Mouse (Mus musculus) heart, postnatal 0 days (tissue): ENCODE measurements around the gene Tmc1.

Experiments used
- CTCF ChIP-seq: IDR thresholded peaks from 2 replicates; pipeline ENCODE4 v1.5.1; 2016; ENCODE audit warnings: antibody characterized with exemption, control low read depth, low read depth
- EP300 ChIP-seq: IDR thresholded peaks from 2 replicates; pipeline ENCODE4 v1.6.1; 2016; ENCODE audit warnings: antibody characterized with exemption, low read depth

GRCm38 (mm10) chr19:20773941-20774340, 180.1 kb downstream of the Tmc1 start:
- no peak for TF ChIP-seq CTCF
- TF ChIP-seq EP300: no peak
